Mouse (Mus musculus) v-Abl transformed pro-B cells (cell line): ENCODE measurements at regions not wholly inside any gene's neighbourhood (a gene's known extent, or its start where the extent isn't known, plus 50 kb on each side); places are given as distances from the start of the nearest gene placed in this dataset.

ENCODE experiments used
- in situ Hi-C, 2 experiments: fragments of 400-800 bp; cut with MboI; formaldehyde crosslinking; loops; one replicate each; pipeline ENCODE4 v1.15.1; 2025; ENCODE audit not compliant: unreplicated experiment in 2 of 2

DNA sequence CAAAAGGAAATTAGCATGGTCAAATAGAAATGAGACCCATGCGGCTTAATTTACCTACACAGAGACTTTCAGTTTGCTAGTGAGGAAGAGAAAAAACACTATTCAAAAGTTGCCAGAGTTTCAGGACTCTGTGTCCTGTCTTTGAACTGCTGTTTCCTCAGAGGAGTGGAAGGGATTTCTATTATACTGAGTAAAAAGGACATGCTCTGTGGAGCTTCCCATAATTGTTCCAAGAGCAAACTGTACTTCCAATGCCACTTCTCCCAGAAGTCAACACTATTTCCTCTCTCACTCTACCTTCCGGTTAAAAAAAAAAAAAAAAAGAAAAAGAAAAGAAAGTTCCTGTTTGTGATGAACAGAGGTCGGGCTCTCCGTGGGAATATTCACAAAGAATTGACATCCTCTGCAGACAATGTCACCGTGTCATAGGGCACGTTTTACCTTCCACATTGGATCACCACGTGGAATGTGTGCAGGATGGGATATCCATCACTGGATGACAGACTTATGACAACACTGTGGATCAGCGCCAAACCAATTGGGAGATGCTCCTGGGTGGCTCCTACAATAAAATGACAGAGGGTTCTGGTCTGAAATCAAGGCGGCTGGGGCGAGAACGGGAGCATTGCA, 377.5 kb downstream of the Gja1 start:
- in situ Hi-C loops = no loop called here

DNA sequence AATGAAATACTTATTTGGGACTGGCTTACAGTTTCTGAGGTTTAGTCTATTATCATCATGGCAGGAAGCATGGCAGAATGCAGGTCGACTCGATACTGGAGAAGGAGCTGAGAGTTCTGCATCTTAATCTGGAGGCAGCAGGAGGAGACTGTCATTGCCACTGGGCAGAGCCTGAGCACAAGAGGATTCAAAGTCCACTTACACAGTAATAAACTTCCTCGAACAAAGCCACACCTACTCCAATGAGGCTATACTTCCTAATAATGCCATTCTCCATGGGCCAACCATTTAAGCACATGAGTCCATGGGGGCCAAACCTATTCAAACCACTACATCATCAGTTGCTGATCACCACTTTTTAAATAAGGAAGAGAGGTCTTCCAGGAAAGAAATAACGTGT, 393.5 kb downstream of the Gja1 start:
- in situ Hi-C loops = no loop called here

DNA sequence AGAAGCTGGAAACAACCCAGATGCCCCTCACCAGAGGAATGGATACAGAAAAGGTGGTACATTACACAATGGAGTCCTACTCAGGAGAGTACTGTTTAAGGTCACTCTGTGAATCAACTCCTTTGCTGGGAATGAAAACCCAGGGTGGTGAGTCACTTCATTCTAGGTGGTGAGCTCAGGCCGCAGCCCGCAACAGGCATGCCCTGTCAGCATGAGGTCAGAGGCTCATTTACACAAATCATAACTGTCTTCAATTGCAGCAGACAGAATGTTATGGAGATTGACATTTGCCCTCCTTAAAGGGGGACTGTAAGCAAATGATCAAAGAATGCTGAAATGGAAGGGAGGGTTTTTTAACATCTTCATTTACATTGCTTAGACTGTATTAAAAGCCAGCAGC, 405.1 kb downstream of the Gja1 start:
- in situ Hi-C loops = no loop called here

DNA sequence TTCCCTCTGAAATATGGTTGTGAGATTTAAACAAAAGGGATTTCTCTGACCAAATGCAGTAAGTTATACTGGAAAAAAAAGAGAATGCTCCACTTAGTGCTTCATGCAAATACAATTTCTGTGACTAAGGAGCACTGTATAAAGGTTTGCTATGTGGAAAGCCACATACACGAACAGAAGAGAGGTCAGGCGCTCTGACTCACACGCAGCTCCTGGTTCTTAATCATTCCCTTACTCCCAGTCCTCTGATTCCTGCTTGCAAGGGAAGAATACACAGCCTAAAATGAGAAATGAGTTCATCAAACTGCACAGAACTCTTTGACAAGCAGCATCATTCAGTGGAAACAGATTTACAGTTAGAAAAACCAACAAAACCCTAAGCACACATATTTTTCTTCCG, 406.8 kb downstream of the Gja1 start:
- in situ Hi-C loops = no loop called here

DNA sequence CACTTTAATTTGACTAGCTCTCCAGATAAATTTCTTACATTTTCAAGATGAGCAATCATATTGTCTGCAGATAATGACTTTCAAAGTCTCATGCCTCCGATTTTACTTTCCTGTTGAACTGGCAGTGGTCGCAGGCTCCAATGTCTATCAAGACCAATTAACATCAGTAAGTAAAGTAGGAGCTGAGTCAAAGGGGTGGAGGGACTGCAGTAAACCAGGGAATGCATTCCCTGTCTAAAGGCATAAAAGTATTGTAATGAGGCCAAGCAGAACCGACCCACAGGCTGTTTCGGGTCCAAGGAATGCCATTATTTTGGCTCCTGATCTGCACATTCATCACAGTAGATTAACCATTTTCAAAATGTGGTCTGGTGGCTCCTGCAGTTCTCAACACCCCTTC, 411.0 kb downstream of the Gja1 start:
- in situ Hi-C loops = no loop called here

DNA sequence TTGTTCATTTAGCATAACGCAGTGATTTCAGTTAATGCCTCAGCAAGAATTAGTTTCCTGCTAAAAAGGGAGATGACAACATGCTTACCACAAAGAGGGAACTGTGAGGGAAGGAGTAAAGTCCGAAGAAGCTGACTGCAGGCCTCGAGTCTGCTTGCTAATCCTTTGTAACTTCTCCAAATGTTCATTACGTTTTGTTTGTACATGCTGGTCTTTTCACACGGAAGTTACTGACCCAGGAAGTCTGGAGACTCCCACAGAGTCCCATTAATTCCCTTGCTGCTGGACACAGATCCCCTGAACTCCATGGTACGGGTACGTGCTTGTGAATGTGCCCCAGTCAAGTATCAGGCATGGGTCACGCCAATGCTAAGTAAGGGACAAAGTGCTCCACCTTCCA, 415.9 kb downstream of the Gja1 start:
- in situ Hi-C loops = no loop called here

DNA sequence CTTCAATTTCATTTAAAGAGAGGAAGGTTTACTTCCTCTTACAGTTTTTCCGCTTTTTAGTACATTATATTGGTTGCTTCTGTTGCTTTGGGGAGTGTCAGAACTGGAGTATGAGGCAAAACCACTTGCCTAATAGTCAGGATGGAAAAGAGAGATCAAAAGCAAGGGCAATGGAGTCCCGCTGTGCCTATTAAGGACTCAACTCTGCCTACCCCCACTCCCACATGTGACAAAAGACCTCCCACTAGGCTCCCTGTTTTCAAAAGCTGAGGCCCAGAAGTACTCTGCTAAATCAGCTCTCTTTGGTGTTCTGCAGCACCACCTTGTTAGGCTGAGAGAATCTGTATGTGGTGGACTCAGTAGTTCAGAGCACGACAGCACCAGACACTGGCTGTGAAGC, 418.3 kb downstream of the Gja1 start:
- in situ Hi-C loops = no loop called here

DNA sequence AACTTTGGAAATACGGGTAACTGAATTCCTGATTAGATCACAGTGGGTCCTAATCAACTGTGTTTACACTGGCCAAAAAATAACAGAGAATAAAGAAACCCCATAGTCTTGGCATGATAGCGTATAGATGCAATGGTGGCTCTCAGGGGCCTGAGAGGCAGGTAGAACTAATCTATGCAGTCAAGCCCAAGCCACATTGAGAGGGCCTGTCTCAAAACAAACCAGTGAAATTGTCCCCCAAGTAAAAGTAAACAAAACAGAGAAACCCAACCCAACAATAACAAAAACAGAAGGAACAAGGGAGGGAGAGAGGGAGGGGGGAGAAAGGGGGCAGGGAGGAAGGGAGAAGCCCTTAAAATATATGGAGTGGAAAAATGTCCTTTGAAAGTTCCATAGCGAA, 422.2 kb downstream of the Gja1 start:
- in situ Hi-C loops = no loop called here

DNA sequence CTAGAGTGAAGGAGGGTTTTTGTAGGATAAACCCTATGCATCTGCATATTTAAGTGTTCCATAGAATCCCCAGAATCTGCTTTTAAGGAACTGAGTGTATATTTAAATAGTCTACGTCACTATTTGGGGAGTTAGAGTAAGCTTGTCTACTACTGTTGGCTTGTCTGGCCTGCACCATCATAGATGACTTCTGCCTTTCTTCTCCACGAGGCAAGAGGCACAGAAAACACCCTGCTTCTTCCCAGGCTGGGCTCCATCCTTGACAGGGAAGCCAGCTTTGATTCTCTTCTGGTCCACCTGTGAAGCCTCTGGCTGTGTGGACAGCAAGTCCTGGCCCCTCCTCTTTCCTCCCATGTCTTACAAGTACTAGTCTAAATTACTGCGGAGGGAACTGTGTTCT, 422.6 kb downstream of the Gja1 start:
- in situ Hi-C loops = no loop called here

DNA sequence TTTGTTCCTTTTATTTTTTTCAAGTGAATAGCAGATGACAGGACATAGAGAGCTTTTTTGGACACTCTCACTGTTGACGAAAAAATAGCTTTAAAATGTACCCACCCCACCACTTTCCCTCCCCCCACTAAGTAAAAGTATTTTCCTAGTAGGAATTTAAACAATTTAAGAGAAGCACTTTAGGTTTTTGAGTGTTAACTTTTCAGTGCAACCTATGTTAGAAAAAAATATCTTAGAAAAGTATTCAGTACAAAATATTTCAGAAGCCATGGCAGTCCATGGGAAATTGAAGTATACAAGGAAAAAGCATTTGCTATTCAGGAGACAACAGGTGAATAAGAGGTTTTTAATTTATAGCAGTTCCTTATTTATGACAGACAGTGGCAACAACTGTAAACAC, 431.9 kb downstream of the Gja1 start:
- in situ Hi-C loops = no loop called here

DNA sequence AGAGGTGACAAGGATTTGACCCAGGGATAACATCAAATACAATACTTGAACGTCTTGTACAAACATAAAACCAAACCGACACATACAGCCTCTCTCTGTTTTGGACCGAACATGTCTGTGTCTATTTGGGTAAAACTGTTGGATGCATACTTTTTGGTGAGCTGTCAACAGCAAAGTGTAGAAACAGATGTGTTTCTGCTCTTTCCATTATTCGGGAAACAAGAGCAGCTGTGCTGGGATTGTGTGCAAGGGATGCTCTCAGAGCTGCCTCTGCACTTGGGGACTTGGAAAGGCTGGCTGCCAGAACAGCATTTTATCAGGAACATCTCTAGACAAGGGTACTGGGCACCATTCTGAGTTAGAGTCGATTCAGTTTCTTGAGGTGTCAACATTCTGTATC, 445.0 kb downstream of the Gja1 start:
- in situ Hi-C loops = no loop called here

DNA sequence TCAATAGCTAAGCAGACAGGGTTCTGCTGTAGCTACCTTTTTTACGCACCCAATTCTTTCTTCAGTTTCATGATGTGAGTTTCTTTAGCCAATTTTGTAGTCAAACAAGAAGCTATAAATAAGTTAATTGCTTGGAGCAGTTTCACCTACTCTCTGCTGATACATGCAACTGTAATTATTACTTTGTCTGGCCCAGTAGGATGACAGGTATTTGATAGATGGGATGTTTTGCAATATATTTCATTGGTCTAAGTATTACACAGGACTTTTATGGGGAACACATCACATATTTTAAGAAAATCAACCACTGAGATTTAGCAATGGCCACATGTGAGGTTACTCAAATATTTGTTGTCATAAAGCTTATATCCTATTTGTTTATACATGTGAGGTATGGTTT, 454.2 kb downstream of the Gja1 start:
- in situ Hi-C loops = no loop called here

DNA sequence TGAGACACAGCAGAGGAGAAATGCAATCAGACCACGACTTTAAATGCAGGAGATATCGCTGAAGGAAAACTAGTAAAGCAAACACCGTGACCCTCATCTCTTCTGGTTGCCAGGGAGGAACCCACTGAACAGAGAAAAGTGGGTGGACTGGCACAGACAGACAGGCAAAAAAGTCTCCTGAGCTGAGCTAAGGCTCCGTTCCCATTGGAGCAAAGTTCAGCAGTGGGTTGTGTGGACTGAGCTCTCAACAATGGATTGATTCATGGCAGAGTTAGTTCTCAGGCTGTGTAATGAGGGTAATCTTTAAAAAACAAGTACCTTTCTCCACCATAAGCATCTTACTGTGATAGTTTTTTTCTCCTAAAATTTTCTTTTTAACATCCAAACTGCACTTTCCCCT, 454.8 kb downstream of the Gja1 start:
- in situ Hi-C loops = no loop called here

DNA sequence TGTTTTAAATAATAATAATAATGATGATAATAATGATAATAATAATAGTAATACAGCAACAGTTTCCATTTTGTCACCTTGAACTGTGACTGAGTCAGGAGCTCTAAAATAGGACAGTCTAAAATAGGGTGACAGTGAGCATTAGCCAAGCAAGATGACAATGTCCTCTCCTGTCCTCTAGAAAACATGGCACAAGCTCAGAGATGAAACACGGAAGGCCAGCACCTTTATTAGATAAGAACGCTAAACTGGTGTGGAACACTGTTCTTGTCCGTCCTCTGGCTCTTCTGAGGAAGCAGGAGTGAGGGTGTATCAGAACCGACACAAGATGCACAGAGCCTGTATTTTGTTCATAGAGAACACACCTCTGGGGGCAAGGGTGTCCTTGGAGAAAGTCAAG, 459.0 kb downstream of the Gja1 start:
- in situ Hi-C loops = no loop called here

DNA sequence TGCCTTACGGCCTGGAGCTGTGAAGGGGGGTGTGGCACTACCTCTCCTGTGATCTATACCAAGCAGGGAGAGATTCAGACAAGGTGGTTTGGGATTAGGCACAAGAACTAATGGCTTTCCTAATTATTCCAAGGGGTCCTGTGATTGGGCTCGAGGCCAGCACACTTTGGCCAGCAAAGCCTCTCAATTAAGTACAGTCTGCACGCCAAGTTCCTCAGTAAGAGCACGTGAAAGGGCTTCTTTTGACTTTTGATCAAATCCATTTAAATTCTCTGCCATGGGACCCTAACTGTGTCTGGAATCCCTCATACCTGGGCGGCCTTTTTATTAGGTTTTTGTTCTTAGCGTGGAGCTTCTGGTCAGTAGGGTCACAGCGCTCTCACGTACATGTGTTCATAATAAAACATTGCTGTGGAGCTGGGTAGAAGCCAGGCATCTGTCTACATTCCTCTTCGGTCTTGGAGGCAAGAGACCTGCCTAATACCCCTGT, 461.9 kb downstream of the Gja1 start:
- in situ Hi-C loops = no loop called here

DNA sequence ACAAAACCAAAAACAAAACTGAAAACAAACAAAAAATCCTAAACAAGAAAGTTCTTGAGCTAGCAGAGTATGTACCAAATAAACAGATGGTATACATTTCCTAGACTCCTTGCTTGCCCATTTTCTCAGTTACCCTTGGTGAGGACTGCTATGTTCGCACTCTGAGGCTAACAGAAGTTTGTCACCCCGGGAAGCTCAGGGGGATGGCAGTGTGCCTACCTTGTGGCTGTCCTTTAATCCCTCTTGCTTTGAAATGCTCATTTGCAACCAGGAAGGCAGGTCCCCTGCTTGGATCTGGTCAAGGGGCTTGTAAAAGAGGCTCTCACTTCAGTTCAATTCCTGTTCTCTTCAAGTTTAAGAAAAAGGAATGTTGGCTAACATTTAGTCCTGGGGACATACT, 462.4 kb downstream of the Gja1 start:
- in situ Hi-C loops = no loop called here

DNA sequence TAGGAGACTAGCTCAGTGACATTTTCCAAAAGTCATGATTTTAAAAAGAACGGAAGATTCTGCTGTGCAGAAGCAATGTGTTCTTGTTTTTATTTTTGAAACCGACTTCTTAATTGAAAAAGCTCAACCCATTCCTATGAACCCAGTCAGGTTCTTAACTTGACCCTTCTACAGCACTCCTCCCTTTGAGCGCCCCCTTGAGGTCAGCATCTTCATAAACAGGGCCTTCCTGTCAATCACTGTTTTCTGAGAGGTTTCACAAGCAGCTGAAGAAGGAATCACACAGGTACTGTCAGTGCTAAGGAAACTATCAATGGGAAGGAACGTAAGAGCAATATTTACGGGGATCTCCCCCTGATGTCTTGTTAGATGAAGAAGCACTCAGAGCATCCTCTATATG, 463.6 kb downstream of the Gja1 start:
- in situ Hi-C loops = loop anchor here in 1 of 2 experiments (10.0 kb wide), 1 partner anchor 456 kb away; no protein-coding TSS in a partner anchor

DNA sequence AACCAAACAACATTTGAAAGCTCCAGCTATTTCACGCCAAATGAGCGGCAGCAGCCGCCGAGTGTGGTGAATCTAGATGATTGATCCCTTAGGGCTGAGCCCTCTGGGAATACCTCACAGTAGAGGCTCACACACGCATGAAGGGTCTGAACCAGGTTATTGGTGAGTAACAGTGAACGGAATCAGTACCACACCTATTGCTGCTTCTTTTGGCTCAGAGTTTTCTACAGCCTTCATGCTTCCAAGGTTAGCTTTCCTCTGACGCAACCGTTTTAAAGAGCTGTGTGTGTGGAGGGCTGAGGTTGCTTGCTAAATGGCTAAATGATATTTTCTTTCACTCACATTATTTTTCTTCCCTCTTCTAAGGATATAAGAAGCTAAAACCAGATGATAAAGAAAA, 464.4 kb downstream of the Gja1 start:
- in situ Hi-C loops = loop anchor here in 1 of 2 experiments (10.0 kb wide), 1 partner anchor 457 kb away; no protein-coding TSS in a partner anchor

DNA sequence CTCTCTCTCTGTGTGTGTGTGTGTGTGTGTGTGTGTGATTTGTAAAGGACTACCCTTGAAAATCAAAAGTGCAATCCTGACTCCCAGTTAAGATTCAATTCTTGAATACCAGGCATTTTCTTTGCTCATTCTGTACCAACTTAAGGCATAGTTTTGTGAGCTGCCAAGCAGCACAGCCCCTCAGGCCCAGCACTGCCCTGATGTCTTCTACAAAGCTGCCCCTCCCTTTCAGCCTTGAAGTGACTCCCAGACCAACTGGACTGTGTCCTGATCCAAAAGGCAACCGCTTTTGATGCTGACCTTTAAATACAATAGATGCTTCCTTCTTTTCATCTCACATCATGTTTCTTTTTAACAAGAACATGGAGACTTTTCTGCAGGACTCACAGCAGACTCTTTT, 464.8 kb downstream of the Gja1 start:
- in situ Hi-C loops = loop anchor here in 1 of 2 experiments (10.0 kb wide), 1 partner anchor 457 kb away; no protein-coding TSS in a partner anchor

DNA sequence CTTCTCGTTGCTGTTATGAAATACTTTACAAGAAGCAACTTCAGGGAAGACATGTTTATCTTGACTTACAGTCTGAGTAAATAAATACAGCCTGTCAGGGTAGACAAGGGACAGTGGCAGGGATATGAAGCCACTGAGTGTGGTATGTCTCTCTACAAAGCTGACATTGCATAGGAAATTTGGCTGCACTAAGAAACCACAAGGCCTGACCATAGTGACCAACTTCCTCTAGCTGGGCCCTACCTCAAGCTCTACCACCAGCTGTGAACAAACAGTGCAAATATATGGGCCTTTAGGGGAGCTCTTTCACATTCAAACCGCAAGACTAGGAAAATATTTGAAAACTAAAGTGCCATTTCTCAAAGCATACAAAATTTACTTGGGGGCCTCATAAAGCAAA, 475.4 kb downstream of the Gja1 start:
- in situ Hi-C loops = no loop called here

DNA sequence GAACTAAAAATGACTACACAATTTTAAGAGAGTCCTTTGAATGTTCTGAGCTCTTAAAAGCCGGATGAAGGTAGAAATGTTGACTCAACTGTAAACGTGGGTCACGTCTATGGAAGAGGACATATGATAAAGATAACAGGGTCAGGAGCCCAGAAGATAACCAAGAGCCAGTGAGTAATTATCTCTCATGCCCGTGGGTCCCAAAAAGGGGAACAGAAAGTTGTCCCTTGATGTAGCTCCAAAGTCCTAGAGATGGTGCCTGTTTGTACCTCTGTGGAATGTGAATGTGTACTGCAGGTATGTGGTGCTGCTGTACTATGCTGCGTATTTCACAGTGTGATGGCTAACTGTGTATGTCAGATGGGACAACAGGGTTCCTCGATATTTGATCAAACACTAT, 479.1 kb downstream of the Gja1 start:
- in situ Hi-C loops = no loop called here

DNA sequence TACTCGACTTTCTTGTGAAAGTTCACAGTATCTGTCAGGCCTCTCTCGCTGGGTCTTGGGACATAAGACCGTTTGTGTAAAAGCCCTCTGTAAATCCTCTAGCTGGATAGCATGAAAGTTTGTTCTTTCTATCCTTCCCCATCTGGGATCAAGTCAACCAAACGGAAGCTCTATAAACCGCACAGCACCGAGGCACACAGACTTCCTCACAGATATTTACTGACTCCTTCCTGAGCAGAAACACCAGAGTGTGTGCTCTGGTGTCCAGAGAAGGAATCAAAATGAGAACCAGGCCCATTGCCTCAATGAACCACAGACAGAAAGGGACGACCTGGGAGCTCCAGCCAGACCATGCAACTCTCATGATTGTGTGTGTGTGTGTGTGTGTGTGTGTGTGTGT, 502.6 kb downstream of the Gja1 start:
- in situ Hi-C loops = no loop called here

DNA sequence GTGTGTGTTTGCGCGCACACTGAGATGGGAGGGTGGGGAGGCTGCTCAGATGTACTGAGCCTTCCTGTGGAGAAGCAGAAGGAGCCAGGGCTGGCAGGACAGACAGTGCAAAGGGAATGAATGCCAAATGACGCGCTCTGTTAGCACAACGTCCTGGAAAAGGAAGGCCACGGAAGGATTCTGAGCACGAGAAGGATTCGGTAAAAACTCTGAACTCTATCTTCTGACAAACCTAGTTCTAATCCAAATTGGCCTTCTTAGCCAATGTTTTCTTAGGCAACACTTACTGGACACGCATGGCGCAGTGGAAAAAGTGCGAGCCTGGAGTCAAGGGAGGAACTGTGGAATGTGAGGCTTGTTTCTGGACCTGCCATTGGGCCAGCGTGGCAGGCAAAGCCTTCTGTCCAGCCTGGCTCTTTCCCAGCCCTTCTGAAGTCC, 503.0 kb downstream of the Gja1 start:
- in situ Hi-C loops = no loop called here
